Mouse (Mus musculus) lung, embryonic 14.5 days (tissue): ENCODE measurements around the gene Smu1. TPM values are rescaled to one million over a fixed set of nuclear protein-coding genes. Genes with fewer than 3 reads are reported as not detected.

Experiments used
- ATAC-seq: fragments of 200-750 bp; cut with Nextera tagmentation; 2 replicates; pipeline ENCODE4 v1.8.0; 2017; ENCODE audit warnings: mild to moderate bottlenecking, moderate TSS enrichment, moderate library complexity; ENCODE audit not compliant: insufficient read depth
- DNase-seq: peaks from one replicate; pipeline ENCODE4 v3.0.0-alpha.2; 2015
- H3K27ac ChIP-seq: fragments of 300-500 bp; sonication (generic); 2 replicates; pipeline ENCODE4 v1.5.1; 2014; ENCODE audit warnings: low read depth, mild to moderate bottlenecking, moderate library complexity
- H3K27me3 ChIP-seq: fragments of 300-500 bp; sonication (generic); 2 replicates; pipeline ENCODE4 v1.6.1; 2014; ENCODE audit warnings: low read length, control low read depth; ENCODE audit not compliant: insufficient read depth
- H3K36me3 ChIP-seq: fragments of 300-500 bp; sonication (generic); 2 replicates; pipeline ENCODE4 v1.6.1; 2014; ENCODE audit warnings: control low read depth; ENCODE audit not compliant: insufficient read depth
- H3K4me1 ChIP-seq: fragments of 300-500 bp; sonication (generic); 2 replicates; pipeline ENCODE4 v1.6.1; 2014; ENCODE audit warnings: antibody characterized with exemption, control low read depth; ENCODE audit not compliant: insufficient read depth
- H3K4me2 ChIP-seq: fragments of 300-500 bp; sonication (generic); 2 replicates; pipeline ENCODE4 v1.6.1; 2014; ENCODE audit warnings: mild to moderate bottlenecking
- H3K4me3 ChIP-seq: fragments of 300-500 bp; sonication (generic); 2 replicates; pipeline ENCODE4 v1.5.1; 2014; ENCODE audit warnings: low read depth, low read length
- H3K9ac ChIP-seq: fragments of 300-500 bp; sonication (generic); 2 replicates; pipeline ENCODE4 v1.6.1; 2014
- H3K9me3 ChIP-seq: fragments of 300-500 bp; sonication (generic); 2 replicates; pipeline ENCODE4 v1.6.1; 2016; ENCODE audit warnings: low read depth, low read length, control low read depth
- CTCF ChIP-seq: IDR thresholded peaks from 2 replicates; pipeline ENCODE4 v1.5.1; 2016; ENCODE audit warnings: antibody characterized with exemption, low read depth
- WGBS: fragments of 180-500 bp; shearing (Covaris S2); extraction: QIAGEN DNeasy Blood & Tissue Kit; methylation state at CpG from one replicate; pipeline ENCODE4 v1.1.7; 2014; 5-methylcytosine and 5-hydroxymethylcytosine counted together
- polyA plus RNA-seq: library from polyadenylated mRNA; unstranded; fragments of >200 nt; fragmentation: Nextera tagmentation; extraction: Ambion mirVana; gene quantifications from 2 replicates; pipeline ENCODE4 v1.2.1, GENCODE M21; 2014

Gene Smu1
- polyA plus RNA-seq, 1 experiment from 2014 or later = 165 TPM

DNA sequence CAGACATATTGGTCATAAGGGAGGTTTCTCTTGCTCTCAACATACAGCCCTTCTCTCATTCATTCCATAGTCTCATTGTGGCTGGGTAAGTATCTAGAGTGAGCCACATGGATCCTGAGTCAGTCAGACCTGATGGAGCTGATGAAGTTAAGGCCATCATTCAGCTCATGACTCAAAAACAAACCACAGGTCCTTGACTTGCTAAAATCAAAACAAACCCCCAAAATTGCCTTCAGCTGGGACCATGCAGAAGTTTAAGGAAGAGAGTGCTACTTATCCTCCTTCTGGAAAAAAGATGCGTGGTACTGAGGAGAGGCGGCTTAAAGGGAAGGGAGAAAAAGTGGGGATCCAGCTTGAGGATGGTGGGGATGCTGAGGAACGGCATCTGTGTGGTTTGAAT is 38.0 kb upstream of the Smu1 start:
- Histone ChIP-seq H3K4me3 (no peak overlapping the region), H3K4me1 (no peaks in the 10 kb centered on the region), H3K27me3 (no peaks in the 10 kb centered on the region), H3K36me3 (no peaks in the 10 kb centered on the region), H3K9ac (no peak overlapping the region), H3K9me3 (no peaks in the 10 kb centered on the region), H3K4me2 (no peak overlapping the region), H3K27ac (no peak overlapping the region)
- no peak for TF ChIP-seq CTCF
- ATAC-seq = no peak
- no peak for DNase-seq
- 83% methylated on average over 3 of the region's 3 CpGs for WGBS

DNA sequence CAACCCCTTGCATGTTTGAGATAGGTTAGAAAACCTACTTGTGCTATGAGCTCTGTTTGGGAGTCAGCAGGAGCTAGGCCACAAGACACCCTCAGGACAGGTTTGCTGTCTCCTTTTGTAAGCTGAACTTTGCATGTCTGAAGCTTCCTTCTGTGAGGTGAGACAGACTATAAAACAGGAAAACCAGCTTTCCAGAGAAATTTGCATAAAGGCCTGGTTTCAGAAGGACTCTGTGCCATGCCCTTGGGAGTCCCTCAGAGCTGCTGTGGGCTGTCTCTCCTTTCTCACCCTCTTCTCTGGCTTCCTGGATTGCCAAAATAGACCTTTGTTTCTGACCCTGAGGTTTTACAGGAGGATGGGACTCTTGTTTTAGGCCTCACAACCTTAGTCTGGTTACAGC is 36.6 kb upstream of the Smu1 start:
- no peak for DNase-seq
- no peak for TF ChIP-seq CTCF

DNA sequence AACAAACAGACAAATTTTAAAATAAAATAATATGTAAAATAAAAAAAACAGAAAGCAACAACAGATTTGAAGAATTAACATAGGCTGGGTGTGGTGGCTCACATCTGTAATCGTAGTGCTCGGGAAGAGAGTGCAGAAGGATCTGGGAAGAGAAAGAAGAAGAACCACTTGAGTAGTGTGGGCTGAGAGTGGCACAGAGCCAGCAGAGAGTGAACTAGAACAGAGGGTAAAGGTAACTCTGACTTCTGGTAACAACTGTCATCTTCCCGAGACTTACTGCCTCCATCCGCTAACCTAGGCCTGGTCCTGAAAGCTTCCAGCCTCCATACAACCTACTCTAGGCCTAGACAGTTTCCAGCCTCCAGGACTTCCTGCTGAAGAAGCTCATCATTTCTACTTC is 33.5 kb upstream of the Smu1 start:
- no peaks in the 10 kb centered on the region for H3K27me3 ChIP-seq
- H3K4me1 ChIP-seq = no peaks in the 10 kb centered on the region
- TF ChIP-seq CTCF = no peak
- H3K36me3 ChIP-seq = no peaks in the 10 kb centered on the region
- H3K4me3 ChIP-seq = no peak overlapping the region
- 87% methylated on average over 4 of the region's 4 CpGs for WGBS
- ATAC-seq (no peak), DNase-seq (no peak)
- no peak overlapping the region for H3K9ac ChIP-seq
- H3K27ac ChIP-seq = no peak overlapping the region
- no peak overlapping the region for H3K4me2 ChIP-seq
- no peaks in the 10 kb centered on the region for H3K9me3 ChIP-seq

More for the DNA sequence above, 36.6 kb upstream of the Smu1 start:
- no peak overlapping the region for H3K4me3 ChIP-seq
- no peaks in the 10 kb centered on the region for H3K27me3 ChIP-seq
- no peak overlapping the region for H3K9ac ChIP-seq
- H3K4me2 ChIP-seq = no peak overlapping the region
- ATAC-seq = no peak
- no peaks in the 10 kb centered on the region for H3K36me3 ChIP-seq
- no peaks in the 10 kb centered on the region for H3K4me1 ChIP-seq
- H3K9me3 ChIP-seq = no peaks in the 10 kb centered on the region
- H3K27ac ChIP-seq = no peak overlapping the region

- WGBS = 81% methylated on average over 4 of the region's 4 CpGs
- Histone ChIP-seq H3K9me3 (no peaks in the 10 kb centered on the region), H3K27me3 (no peaks in the 10 kb centered on the region), H3K27ac (no peak overlapping the region), H3K4me3 (no peak overlapping the region), H3K4me2 (no peak overlapping the region), H3K4me1 (peaks cover under 1% of the 10 kb centered on the region; the same call in 1 of the 2 replicates), H3K36me3 (no peaks in the 10 kb centered on the region), H3K9ac (no peak overlapping the region)
- no peak for TF ChIP-seq CTCF
- ATAC-seq (no peak), DNase-seq (no peak)
Observed at GRCm38 (mm10) chr4:40786578-40786977, 28.9 kb upstream of the Smu1 start.

GRCm38 (mm10) chr4:40785620-40786166 is 28.0 kb upstream of the Smu1 start:
- H3K9me3 ChIP-seq = no peaks in the 10 kb centered on the region
- no peaks in the 10 kb centered on the region for H3K27me3 ChIP-seq
- H3K36me3 ChIP-seq = no peaks in the 10 kb centered on the region
- 64% methylated on average over 9 of the region's 9 CpGs for WGBS
- H3K27ac ChIP-seq = no peak overlapping the region
- no peak overlapping the region for H3K9ac ChIP-seq
- no peak for DNase-seq
- H3K4me3 ChIP-seq = no peak overlapping the region
- peaks cover 8% of the 10 kb centered on the region for H3K4me1 ChIP-seq
- no peak for ATAC-seq
- H3K4me2 ChIP-seq = no peak overlapping the region
- TF ChIP-seq CTCF = no peak

DNA sequence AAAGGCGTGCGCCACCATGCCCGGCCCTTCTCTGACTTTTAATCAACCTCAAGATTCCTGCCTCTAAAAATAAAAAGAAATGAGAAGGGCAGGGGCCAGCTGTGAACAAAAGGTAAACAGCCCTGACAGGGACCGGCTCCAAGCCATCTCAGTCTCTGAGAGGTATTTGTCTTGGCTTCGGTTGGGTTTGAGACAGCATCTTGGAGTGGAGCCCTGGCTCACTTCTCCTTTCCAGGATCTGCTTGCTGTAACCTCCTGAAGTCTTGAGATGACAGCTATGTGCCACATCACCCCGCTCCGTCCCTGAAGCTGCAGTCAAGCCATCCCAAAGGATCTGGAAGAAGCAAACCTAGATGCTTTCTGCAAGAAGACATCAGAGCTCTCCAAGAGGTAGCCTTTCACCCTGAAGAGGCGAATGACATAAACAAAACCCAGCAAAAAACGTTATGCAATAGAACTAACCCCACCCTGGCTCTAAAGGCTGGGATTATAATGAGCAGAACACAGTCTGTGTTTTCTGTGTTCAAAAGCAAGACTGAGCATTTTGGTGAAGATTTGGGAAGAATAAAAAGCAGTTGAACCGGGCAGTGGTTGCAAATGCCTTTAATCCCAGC is 26.9 kb upstream of the Smu1 start:
- ATAC-seq (no peak; the same call in 1 of the 2 replicates), DNase-seq (peak; percentile 66)
- H3K27me3 ChIP-seq = no peaks in the 10 kb centered on the region
- no peak overlapping the region for H3K9ac ChIP-seq
- peaks cover 8% of the 10 kb centered on the region for H3K4me1 ChIP-seq
- WGBS = 50% methylated on average over 10 of the region's 10 CpGs
- no peak for TF ChIP-seq CTCF
- H3K27ac ChIP-seq = no peak overlapping the region
- H3K9me3 ChIP-seq = no peaks in the 10 kb centered on the region
- no peak overlapping the region for H3K4me3 ChIP-seq
- H3K36me3 ChIP-seq = no peaks in the 10 kb centered on the region
- H3K4me2 ChIP-seq = no peak overlapping the region

- no peak for DNase-seq
- no peaks in the 10 kb centered on the region for H3K9me3 ChIP-seq
- TF ChIP-seq CTCF = no peak
- H3K4me3 ChIP-seq = no peak overlapping the region
- WGBS = 91% methylated on average over 4 of the region's 4 CpGs
- H3K27ac ChIP-seq = no peak overlapping the region
- no peak overlapping the region for H3K9ac ChIP-seq
- H3K36me3 ChIP-seq = no peaks in the 10 kb centered on the region
- peaks cover 8% of the 10 kb centered on the region for H3K4me1 ChIP-seq
- H3K27me3 ChIP-seq = no peaks in the 10 kb centered on the region
- no peak for ATAC-seq
- H3K4me2 ChIP-seq = no peak overlapping the region
Observed at GRCm38 (mm10) chr4:40783049-40783448, 25.3 kb upstream of the Smu1 start.
